Mouse (Mus musculus) inflammation-experienced regulatory T-cells, adult 6 months (primary cell): ENCODE results near the gene Gpr152. TPM values are rescaled to one million over a fixed set of nuclear protein-coding genes. Genes with fewer than 3 reads are reported as not detected.

Source experiments
- ATAC-seq: one replicate; pipeline ENCODE4 v1.8.0; 2017
- polyA plus RNA-seq, 3 experiments: library from polyadenylated mRNA; unstranded; fragments of 100-300 nt; shearing (Covaris generic); gene quantifications; one replicate each; pipeline ENCODE4 v1.2.1; 2017

Gpr152 gene
- polyA plus RNA-seq, 3 experiments from 2014 or later: 0.22 TPM; not detected in 2

- no peak for ATAC-seq
These were observed 11.9 kb downstream of the Gpr152 start for GRCm38 (mm10) chr19:4151488-4151860.

DNA sequence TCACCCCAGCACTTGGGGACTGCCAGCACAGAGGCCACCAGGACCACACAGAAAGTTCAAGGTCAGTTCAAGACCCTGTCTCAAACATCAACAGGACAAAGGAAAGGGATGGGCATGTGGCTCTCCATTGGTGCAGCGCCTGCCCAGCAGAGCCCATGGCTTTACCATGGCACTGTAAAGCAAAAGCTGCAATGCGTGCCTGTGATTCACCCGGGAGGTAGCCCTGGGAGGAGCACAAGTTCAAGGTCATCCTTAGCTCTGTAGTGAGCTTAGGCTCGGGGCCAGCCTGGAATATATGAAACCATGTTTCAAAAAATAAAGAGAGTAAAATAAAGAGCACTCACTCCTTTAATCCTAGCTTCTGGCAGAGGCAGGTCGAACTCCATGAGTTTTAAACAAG lies 12.3 kb downstream of the Gpr152 start:
- ATAC-seq: no peak

DNA sequence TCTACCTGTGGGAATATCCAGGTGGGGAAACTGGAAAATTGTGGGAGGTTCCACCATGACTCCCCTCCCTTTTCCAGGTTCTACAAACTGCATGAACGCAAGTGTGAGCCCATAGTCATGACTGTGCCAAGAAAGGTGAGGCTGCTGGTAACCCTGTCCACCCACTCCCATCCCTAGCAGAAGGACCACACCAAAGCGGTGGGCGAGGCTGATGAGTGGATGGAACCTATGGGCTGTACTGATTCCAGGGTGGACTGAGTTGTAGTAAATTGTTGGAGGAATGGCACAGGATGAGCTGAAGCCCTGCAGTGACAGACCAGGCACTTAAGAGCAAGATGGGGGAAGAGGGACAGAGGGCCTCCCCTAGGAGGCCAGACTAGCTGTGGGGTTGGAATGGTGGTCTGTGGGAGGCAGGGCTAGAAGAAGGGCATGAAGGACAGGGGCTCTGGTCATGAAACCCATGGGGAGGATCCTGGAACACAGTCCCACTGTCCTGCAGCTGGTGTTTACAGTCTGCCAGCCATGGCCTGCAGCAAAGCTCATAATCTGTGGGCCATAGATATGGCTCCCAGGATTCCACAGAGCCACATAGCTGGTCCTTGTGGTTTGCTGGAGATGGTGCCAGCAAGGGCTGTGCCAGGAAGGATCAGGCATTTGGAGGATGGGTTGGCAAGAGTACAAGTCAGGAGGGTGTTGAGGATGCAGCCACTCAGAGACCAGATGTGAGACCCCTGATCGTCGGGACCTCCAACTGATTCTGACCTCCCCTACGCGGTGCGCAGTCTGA lies 13.1 kb downstream of the Gpr152 start:
- no peak for ATAC-seq

- ATAC-seq: no peak
These were observed 13.7 kb downstream of the Gpr152 start, which contains the start of gene Ptprcap for GRCm38 (mm10) chr19:4153232-4153654. TSS of gene Ptprcap (plus strand) at chr19:4153604.

DNA sequence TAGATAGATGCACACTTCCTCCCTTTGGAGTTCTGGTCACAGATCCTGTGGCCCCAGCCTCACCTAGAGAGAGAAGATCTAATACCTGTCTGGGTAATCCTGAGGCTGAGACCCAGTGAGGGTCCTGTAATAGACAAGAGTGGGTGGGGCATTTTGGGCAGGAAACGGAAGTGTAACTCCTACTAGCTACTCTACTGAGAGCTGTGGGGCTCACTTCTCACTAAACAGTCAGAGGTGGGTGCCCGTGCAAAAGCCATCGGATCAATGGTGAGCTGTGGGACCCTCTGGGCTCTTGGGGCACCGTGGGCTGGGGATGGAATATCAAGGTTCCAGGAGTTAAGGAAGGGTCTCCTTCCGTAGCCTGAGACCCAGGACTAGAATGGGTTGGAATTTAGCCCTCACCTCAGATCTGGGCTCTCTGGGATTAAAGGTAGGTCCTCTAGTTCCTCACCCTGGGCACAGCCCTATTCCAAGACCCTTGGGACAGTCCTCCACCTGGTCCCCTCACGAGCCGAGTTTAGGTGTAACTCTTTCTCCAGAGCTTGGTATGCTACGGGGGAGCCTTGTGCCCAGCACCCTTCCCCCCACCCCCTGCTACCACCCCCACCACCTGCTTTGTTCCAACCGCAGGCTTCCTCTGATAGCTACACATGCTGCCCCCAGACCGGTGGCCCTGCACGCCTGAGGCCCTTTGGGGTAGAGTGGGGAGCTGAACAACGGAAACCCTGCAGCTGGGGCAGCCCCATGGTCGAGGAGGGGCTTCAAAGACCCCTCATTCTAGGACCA lies 15.0 kb downstream of the Gpr152 start:
- ATAC-seq: peak; percentile 74

DNA sequence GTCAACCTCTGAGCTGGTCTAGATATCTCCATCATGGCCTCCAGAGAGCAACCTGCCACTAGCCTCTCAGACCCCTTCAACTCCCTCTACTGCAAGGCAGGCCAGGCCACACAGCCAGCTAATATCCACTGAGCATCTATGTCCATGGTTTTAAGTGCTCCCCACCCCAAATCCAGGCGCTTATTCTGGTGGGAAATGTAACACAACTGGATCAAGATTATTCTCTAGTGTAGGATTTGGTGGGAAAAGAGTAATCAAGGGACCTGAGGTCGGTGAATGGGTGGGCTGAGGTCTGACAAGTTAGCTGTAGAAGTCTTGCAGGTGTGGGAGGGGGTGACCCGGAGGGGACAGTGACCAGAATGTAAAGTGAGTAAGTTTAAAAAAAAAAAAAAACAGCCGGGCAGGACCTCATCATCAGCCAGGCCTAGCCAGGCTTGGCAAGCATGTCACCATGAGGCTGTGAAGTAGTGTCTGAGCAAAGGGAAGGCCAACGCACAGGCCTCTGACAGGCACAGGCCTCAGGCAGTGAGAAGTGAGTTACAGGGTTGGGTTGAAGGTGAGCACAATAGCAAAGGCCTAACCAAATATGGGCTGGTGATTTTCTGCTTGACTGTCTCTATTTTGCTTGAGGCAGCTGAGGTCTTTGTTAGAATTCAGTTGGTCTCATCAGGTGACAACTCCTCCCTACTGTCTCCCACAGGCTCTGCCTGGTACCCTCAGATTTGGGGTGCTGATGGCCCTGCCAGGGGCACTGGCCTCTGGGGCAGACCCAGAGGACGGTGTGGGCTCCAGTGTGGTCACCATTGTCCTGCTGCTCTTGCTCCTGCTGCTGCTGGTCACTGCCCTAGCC lies 15.9 kb downstream of the Gpr152 start:
- peak; percentile 50 for ATAC-seq

DNA sequence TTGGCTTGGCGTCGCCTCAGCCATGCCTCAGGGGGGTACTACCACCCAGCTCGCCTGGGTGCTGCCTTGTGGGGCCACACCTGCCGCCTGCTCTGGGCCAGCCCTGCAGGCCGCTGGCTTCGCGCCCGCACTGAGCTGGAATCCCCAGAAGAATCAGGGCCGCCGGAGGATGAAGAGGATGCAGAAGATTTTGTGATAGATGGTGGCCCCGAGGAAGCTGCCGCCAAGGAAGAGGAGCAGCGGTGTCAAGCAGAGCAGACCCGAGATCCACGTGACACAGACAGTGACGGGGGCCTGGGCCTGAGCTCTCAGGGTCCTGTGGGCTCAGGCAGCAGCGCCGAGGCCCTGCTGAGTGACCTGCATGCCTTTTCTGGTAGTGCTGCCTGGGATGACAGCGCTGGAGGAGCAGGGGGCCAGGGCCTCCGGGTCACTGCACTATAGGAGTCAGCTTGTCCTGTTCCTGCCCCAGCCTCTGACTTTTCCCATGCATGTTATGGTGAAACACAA lies 16.5 kb downstream of the Gpr152 start:
- ATAC-seq: no peak

DNA sequence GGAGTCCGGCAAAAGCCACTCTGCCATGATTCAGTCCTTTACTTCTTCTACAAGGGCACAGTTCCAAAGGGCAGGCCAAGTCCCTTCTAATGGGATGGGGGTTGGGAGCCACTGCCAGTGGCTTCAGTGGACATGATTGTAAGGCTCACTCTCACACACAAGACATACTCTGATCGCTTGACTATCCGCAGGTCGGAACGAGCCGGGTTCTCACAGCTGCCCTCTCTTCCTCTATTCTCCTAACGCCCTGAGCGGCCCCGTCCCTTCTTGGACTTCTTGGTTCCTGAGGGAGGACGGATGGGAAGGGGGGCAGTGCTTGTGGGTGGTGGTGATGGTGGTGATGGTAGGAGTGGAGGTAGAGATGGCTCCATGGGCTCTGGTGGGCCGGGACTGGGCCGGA lies 17.2 kb downstream of the Gpr152 start:
- no peak for ATAC-seq

- no peak for ATAC-seq
These were observed 19.5 kb downstream of the Gpr152 start for GRCm38 (mm10) chr19:4159049-4159448.

- peak; percentile 95 for ATAC-seq
These were observed 23.3 kb downstream of the Gpr152 start, which contains the start of gene Rps6kb2 for GRCm38 (mm10) chr19:4162646-4163542. TSS of gene Rps6kb2 (minus strand) at chr19:4163354.

GRCm38 (mm10) chr19:4163543-4163887 lies 23.9 kb downstream of the Gpr152 start:
- ATAC-seq: no peak

GRCm38 (mm10) chr19:4164100-4164499 lies 24.5 kb downstream of the Gpr152 start:
- ATAC-seq: no peak

DNA sequence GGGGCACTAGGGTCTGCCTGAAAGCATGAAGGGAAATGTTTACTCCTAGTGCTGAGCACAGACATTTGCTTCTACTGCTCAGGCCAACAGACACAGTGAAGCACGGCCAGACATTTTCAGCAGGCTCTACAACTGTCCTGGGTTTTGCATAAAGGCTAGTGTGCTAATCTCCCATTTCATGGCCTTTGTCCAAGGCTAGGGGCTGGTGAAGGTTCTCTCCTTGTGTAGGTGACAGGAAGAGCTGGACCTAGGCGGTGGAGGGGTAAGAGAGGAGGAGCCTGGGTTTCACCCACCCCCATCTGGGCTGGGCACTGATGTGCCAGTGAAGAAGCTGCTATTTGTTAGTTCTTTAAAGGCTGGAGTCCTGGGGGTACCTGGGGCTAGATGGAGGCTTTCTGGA lies 25.1 kb downstream of the Gpr152 start:
- ATAC-seq: no peak

- no peak for ATAC-seq
These were observed 27.3 kb downstream of the Gpr152 start for GRCm38 (mm10) chr19:4166678-4167476.

- ATAC-seq: peak; percentile 96
These were observed 29.8 kb downstream of the Gpr152 start for GRCm38 (mm10) chr19:4169378-4169784.

- ATAC-seq: peak; percentile 16
These were observed 30.2 kb downstream of the Gpr152 start for GRCm38 (mm10) chr19:4169810-4170209.

DNA sequence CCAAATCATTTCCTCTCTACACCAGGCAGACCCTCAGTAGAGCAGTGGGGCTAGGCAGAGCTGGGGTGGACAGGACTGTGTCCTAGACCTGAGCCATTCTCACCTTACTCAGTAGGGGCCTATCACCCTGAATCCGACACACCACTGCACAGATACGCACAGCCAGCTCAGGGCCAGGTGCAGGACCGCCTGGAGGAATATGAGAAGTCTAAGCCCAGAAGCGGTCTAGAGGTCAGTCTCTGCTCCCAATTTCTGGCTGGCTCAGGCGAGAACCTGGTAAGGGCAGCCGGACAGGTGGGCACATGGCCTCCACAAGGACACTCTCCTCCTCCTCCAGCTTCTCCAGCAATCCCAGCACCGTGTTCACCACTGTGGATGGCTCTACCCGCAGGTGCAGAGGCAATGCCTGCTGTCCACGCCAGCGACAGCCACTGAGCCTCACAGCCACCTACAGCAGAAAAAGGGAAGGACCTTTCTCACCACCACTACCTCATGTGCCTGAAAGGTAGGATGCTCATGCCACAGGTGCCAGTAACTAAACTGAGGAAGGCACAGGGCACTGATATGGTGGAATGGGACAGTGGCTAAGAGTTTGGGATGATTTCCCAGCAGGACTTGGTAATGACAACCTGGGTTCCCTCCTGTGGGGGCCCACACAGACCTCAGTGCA lies 31.3 kb downstream of the Gpr152 start:
- ATAC-seq: no peak

- ATAC-seq: no peak
These were observed 32.1 kb downstream of the Gpr152 start for GRCm38 (mm10) chr19:4171393-4172290.

GRCm38 (mm10) chr19:4172925-4173324 lies 33.3 kb downstream of the Gpr152 start:
- ATAC-seq: no peak
